Mouse (Mus musculus): ENCODE results near the gene Nmi. TPM values are rescaled to one million over a fixed set of nuclear protein-coding genes. Genes with fewer than 3 reads are reported as not detected.

The Nmi gene
- polyA plus RNA-seq (2012; rRNA removed): 3.2 and 3.5 TPM in 2 replicates

DNA sequence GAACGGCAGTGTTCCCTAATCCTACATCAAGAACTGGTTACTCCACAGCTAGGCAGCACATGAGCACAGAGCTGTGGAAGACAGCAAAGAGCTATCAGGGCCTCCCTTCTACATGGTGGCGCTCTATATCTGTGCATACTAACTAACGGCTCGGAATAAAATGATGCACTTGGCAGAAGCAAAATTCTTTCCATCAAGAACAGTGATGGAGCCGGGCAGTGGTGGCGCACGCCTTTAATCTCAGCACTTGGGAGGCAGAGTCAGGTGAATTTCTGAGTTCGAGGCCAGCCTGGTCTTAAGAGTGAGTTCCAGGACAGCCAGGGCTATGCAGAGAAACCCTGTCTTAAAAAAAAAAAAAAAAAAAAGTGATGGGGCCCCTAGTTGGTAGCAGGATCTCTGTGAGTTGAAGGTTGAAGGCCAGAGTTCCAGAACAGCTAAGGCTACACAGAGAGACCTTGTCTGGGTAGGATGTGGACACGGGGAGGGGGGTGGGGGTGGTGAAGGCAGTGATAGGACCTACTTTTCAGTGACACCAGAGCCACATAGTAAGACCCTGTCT is at the start of gene Nmi:
TSS of gene Nmi (minus strand) at position 85 of the 559 bp plus-strand sequence.

DNA sequence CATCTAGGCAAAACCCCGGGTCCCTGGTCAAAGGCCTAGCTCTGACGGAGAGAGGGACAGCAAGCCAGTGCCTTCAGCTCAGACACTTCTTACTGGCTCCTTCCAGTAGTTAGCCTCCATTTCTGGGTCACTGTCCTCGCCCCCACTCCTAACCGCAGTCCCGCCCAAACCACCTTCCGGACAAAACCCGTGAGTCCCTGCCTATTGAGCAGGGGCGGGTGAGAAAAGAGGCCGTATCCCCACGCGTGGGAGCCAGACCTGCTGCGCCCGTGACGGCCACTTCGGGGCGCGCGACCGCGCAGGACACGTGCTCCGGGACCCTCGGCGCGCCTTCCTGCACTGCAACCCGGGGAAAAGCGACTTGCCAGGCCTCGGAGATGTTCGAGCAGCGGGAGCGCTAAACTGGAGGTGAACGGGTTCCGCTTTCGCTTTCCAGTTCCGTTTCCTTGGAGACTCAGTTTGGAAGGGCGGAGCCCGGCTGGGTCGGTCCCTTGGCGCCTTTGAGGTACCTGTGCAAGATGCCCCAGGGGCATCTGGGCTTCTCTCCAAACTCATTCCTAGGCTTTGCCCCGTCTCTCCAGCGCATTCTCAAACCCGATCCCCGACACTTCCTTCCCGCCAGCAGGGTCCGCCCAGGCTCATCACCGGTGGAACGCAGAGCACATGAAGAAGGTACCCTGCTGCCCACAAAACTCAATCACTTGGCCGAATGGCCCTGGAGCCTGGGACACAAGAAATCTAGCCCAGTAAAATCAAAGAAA is 38.5 kb downstream of the Nmi start, which contains the start of gene Rbm43:
TSS of gene Rbm43 (minus strand) at position 590 of the 761 bp plus-strand sequence.

Other genes with a start within 250 kb of the Nmi start
- 8.0 TPM in 2 replicates for gene Rbm43, start 38.3 kb downstream of the Nmi start, polyA plus RNA-seq (2012; rRNA removed)
- 0.27 TPM in 2 replicates for gene Tnfaip6, start 64.5 kb upstream of the Nmi start, polyA plus RNA-seq (2012; rRNA removed)
- 0.60 and 1.8 TPM in 2 replicates for gene Rif1, start 99.3 kb upstream of the Nmi start, polyA plus RNA-seq (2012; rRNA removed)

Measured in colon, adult 2 months (tissue).